Mouse (Mus musculus): ENCODE measurements around the gene Dock3.
A peak's percentile ranks its signal among the peaks of the same experiment; 100 is the strongest.

Dock3 gene

GRCm38 (mm10) chr9:106888346-106888745 is 343.4 kb downstream of the Dock3 start:
- DNase-seq (ENCODE audit: low read depth): no peak

- peak; percentile 95 for DNase-seq (ENCODE audit: low read depth)
Measured at GRCm38 (mm10) chr9:106886828-106887702, 344.6 kb downstream of the Dock3 start, which contains the start of gene Rbm15b. TSS of gene Rbm15b (minus strand) at chr9:106887428.

- no peak for DNase-seq (ENCODE audit: low read depth)
Measured at GRCm38 (mm10) chr9:106885901-106886731, 345.6 kb downstream of the Dock3 start.

- no peak for DNase-seq (ENCODE audit: low read depth)
Measured at GRCm38 (mm10) chr9:106884996-106885900, 346.5 kb downstream of the Dock3 start.

- no peak for DNase-seq (ENCODE audit: low read depth)
Measured at GRCm38 (mm10) chr9:106884306-106884705, 347.4 kb downstream of the Dock3 start.

GRCm38 (mm10) chr9:106883085-106883484 is 348.6 kb downstream of the Dock3 start:
- DNase-seq (ENCODE audit: low read depth): no peak

- DNase-seq (ENCODE audit: low read depth): no peak
Measured at GRCm38 (mm10) chr9:106882176-106882575, 349.5 kb downstream of the Dock3 start.

- DNase-seq (ENCODE audit: low read depth): no peak
Measured at GRCm38 (mm10) chr9:106881071-106881755, 350.5 kb downstream of the Dock3 start.

- DNase-seq (ENCODE audit: low read depth): no peak
Measured at GRCm38 (mm10) chr9:106879471-106879870, 352.2 kb downstream of the Dock3 start.

- no peak for DNase-seq (ENCODE audit: low read depth)
Measured at GRCm38 (mm10) chr9:106876666-106877065, 355.0 kb downstream of the Dock3 start.

- DNase-seq (ENCODE audit: low read depth): no peak
Measured at GRCm38 (mm10) chr9:106874216-106874615, 357.5 kb downstream of the Dock3 start.

GRCm38 (mm10) chr9:106858036-106858435 is 373.7 kb downstream of the Dock3 start:
- no peak for DNase-seq (ENCODE audit: low read depth)

GRCm38 (mm10) chr9:106856664-106857063 is 375.0 kb downstream of the Dock3 start:
- DNase-seq (ENCODE audit: low read depth): no peak

All from c-Kit-positive CD71-positive TER-119-negative erythroid progenitor cells, embryonic 14.5 days (primary cell).